Comparison of ENCODE assay signal across 14 mouse cellular contexts in the genomic region with DNA sequence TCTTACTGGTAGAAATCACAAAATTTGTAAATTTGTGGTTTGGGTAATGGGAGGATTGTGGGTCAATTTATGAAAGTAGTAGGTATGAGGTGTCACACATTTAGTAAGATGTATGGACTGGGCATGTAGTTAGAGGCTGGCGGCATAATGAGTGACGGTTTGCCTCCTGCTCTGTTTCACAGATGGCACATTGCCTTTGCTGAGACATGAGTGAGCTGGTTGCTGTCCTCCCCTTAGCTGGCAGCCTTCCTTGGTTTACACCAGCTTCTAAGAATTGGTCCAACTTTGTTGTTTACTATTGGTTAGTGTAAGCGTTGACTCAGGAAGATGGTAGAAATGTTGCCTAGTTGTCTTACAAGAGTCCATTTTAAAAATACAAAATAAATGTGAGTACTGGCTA. TPM values are rescaled to one million over a fixed set of nuclear protein-coding genes. Genes with fewer than 3 reads are reported as not detected.
DNase-seq lines count a peak whose midpoint lies in the region; TF ChIP-seq lines count a peak whose summit lies in the region.
"Had no signal": no experiment of that assay in that cellular context is flagged by ENCODE, and none has a peak within 500 bp of the region (broad histone marks: within the 10 kb centered on the region; RNA-seq: fewer than 3 reads in every experiment).

No protein-coding gene starts in this region.

- TF ChIP-seq POLR2A in brain, embryonic 14.5 days (IDR thresholded peaks at IDR 0.05; ENCODE audit: borderline replicate concordance, extremely low read depth, insufficient read depth, insufficient read length, poor library complexity, severe bottlenecking), result no peak

- DNase-seq in cerebellum, postnatal 14 days, result peak; percentile 36 to 64
- no peak for DNase-seq in cerebellum, adult 8-10 months
- peak; percentile 66 for DNase-seq in heart, adult 11 months
- no peak for DNase-seq in heart, postnatal 14 days
- DNase-seq in lung, postnatal 36 days, result peak; percentile 23
- DNase-seq in lung, postnatal 25 days (ENCODE audit: low spot score), result no peak
- peak; percentile 67 for DNase-seq in brain, embryonic 14.5 days (ENCODE audit: low read depth)
- DNase-seq in yolk sac, embryonic 10.5 days (ENCODE audit: low spot score), result no peak
- DNase-seq: adrenal gland, adult 8-10 months; adrenal gland, postnatal 36 days; forebrain, postnatal 0 days; gastrocnemius, postnatal 14 days; heart, postnatal 10 days; kidney, adult 11 months had no signal

- no peak for TF ChIP-seq CTCF in brain, embryonic 14.5 days (IDR thresholded peaks at IDR 0.05; ENCODE audit: borderline replicate concordance, extremely low read depth, insufficient read depth, insufficient read length)

- intact Hi-C loops in heart, postnatal 14 days (cut with DNase I), result no loop called here

RNA-seq across cellular contexts. Expression of a gene that starts 17.2 kb away (rescaled TPM):
- 10 to 100 TPM; 19.7 TPM for total RNA-seq in heart, postnatal 14 days (2021)
- polyA plus RNA-seq in brain, embryonic 14.5 days (2012; rRNA removed), result 22.1 and 27.0 TPM in 2 replicates

Comparison
In these comparisons a context has a peak if more than half of its experiments do, and no peak if none do; other contexts are left out.
1. DNase-seq: peak in cerebellum, postnatal 14 days (2 of 2), heart, adult 11 months (single experiment), lung, postnatal 36 days (single experiment) and brain, embryonic 14.5 days (single experiment); none in cerebellum, adult 8-10 months (single experiment), heart, postnatal 14 days (0 of 2), lung, postnatal 25 days (single experiment) and yolk sac, embryonic 10.5 days (single experiment).